Mouse (Mus musculus) hindbrain, embryonic 12.5 days (tissue): ENCODE results near the gene Car1. TPM values are rescaled to one million over a fixed set of nuclear protein-coding genes. Genes with fewer than 3 reads are reported as not detected.
"Not testable (repeated sequence)": the region's sequence is repeated elsewhere in the genome, so short reads cannot be mapped to it uniquely, and the experiment has no call there.

Experiments used
- ATAC-seq: fragments of 200-750 bp; cut with Nextera tagmentation; 2 replicates; pipeline ENCODE4 v1.8.0; 2017; ENCODE audit warnings: moderate TSS enrichment; ENCODE audit not compliant: low FRiP score
- H3K27ac ChIP-seq: fragments of 300-500 bp; sonication (generic); 2 replicates; pipeline ENCODE4 v1.5.1; 2016; ENCODE audit warnings: mild to moderate bottlenecking
- H3K27me3 ChIP-seq: fragments of 300-500 bp; sonication (generic); 2 replicates; pipeline ENCODE4 v1.6.1; 2016; ENCODE audit warnings: mild to moderate bottlenecking
- H3K36me3 ChIP-seq: fragments of 300-500 bp; sonication (generic); 2 replicates; pipeline ENCODE4 v1.6.1; 2016; ENCODE audit warnings: mild to moderate bottlenecking
- H3K4me1 ChIP-seq: fragments of 300-500 bp; sonication (generic); 2 replicates; pipeline ENCODE4 v1.6.1; 2016
- H3K4me2 ChIP-seq: fragments of 300-500 bp; sonication (generic); replicated peaks from 2 replicates; pipeline ENCODE4 v1.6.1; 2016; ENCODE audit warnings: mild to moderate bottlenecking
- H3K4me3 ChIP-seq: fragments of 300-500 bp; sonication (generic); 2 replicates; pipeline ENCODE4 v1.5.1; 2016; ENCODE audit warnings: mild to moderate bottlenecking
- H3K9ac ChIP-seq: fragments of 300-500 bp; sonication (generic); 2 replicates; pipeline ENCODE4 v1.6.1; 2016; ENCODE audit warnings: mild to moderate bottlenecking, moderate library complexity
- H3K9me3 ChIP-seq: fragments of 300-500 bp; sonication (generic); replicated peaks from 2 replicates; pipeline ENCODE4 v1.6.1; 2016; ENCODE audit warnings: mild to moderate bottlenecking
- WGBS: fragments of 180-500 bp; shearing (Covaris S2); methylation state at CpG from one replicate; pipeline ENCODE4 v1.1.7; 2016; 5-methylcytosine and 5-hydroxymethylcytosine counted together
- polyA plus RNA-seq: library from polyadenylated mRNA; unstranded; fragments of >200 nt; fragmentation: Nextera tagmentation; extraction: Ambion mirVana; gene quantifications from 2 replicates; pipeline ENCODE4 v1.2.1, GENCODE M21; 2016

Car1 gene
- polyA plus RNA-seq, 1 experiment from 2014 or later: 0.23 TPM

DNA sequence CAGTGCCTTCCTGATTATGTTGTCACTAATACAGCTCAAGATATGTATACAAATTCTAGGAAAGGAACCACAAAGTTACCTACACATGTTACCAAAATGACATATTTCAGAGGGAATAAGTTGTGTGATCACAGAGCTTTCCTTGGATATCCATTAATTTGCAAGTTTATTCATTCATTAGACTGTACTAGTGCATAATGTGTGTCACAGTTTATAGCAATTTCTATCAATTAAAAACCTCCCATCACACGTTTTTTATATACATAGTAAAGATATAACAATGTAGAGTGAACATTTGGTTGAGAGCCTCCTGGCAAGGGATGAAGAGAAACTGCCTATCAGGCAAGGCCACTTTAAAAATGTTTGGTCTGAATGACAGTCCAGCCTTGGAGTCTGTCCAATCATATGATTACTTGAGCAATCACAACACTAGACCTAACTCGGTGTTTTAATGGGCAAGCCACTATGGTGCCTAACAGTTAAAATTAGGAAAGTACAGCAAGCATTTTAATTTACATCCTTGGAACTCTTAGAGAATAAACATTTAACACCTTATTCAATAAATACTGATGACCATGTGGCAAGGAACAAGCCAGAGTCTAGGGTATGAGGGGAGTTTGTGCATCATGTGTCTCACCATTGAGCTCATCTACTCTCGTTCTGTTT is 31.5 kb downstream of the Car1 start:
- H3K4me3 ChIP-seq, H3K9ac ChIP-seq, H3K27me3 ChIP-seq, ATAC-seq, H3K4me2 ChIP-seq, H3K36me3 ChIP-seq, H3K4me1 ChIP-seq, H3K9me3 ChIP-seq, H3K27ac ChIP-seq: not testable (repeated sequence)
- WGBS: 72% methylated on average over 3 of the region's 3 CpGs

DNA sequence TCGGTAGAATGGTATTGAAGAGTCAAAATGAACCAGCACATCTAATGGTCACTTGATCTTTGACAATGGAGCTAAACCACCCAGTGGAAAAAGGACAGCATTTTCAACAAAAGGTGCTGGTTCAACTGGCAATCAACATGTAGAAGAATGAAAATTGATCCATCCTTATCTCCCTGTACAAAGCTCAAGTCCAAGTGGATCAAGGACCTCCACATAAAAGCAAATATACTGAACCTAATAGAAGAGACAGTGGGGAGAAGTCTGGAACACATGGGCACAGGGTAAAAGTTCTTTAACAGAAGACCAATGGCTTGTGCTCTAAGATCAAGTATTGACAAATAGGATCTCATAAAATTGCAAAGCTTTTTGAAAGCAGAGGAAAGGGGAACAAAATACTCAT is 33.6 kb downstream of the Car1 start:
- WGBS: 78% methylated on average over 1 of the region's 1 CpGs
- H3K36me3 ChIP-seq, H3K27me3 ChIP-seq, ATAC-seq, H3K4me3 ChIP-seq, H3K9ac ChIP-seq, H3K27ac ChIP-seq, H3K4me1 ChIP-seq, H3K4me2 ChIP-seq, H3K9me3 ChIP-seq: not testable (repeated sequence)

DNA sequence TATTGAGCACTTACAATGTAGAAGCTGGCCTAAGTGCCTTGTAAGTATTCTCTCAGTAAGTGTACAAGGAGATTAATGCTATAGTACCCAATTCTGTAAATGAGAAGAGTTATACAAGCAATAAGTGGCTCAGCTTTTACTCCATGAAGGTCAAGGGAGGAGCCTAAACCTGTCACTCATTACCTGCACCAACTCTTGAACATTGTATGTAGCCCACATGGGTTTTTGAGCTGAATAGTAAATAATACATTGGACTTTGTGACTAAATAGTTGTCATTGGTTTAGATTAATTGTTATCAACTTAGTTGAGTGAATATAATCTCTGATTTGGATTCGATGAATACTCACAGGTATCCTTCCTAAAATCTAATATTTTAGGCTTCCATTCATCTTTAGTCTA is 35.7 kb downstream of the Car1 start:
- H3K4me2 ChIP-seq, H3K4me3 ChIP-seq, H3K27ac ChIP-seq, ATAC-seq, H3K9me3 ChIP-seq, H3K9ac ChIP-seq, H3K27me3 ChIP-seq, H3K4me1 ChIP-seq, H3K36me3 ChIP-seq: not testable (repeated sequence)
- WGBS: 84% methylated on average over 1 of the region's 1 CpGs

DNA sequence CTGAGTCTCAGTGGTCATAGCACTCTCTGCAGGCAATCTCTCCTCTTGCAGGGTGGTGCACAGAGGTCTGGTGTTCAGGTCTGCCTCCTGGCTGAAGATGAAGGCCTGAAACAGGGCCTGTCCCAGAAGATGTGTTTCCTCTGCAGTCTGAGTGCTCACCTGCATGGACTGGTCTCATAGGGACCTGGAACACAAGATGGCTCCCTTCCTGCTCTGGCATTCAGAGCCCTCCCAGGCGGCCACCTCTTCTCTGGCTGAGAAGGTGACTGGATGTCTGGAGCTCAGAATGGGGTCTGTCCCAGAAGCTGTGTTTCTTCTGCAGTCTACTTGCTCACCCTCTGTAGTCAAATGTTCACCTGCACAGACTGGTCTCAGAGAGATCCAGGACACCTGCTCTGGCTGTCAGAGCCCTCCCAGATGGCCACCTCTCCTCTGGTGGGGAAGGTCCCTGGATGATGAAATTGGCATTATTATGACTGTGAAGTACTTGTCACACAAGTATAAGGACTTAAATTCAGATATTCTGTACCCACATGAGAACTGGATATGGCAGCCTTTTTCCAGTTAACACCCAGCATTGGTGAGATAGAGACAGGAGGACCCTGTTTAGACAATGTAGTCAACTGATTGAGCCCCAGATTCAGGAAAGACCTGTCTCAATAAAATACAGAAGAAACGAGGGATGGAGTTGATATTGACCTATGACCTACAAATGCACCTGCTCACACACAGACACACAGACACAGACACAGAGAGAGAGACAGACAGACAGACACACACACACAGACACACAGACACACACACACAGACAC is 43.2 kb downstream of the Car1 start:
- H3K9me3 ChIP-seq: no peaks in the 10 kb centered on the region
- H3K36me3 ChIP-seq: no peaks in the 10 kb centered on the region
- H3K4me2 ChIP-seq: no peak overlapping the region
- ATAC-seq: no peak
- no peaks in the 10 kb centered on the region for H3K27me3 ChIP-seq
- 64% methylated on average over 2 of the region's 2 CpGs for WGBS
- no peak overlapping the region for H3K27ac ChIP-seq
- H3K9ac ChIP-seq: no peak overlapping the region
- no peak overlapping the region for H3K4me3 ChIP-seq
- H3K4me1 ChIP-seq: no peaks in the 10 kb centered on the region

DNA sequence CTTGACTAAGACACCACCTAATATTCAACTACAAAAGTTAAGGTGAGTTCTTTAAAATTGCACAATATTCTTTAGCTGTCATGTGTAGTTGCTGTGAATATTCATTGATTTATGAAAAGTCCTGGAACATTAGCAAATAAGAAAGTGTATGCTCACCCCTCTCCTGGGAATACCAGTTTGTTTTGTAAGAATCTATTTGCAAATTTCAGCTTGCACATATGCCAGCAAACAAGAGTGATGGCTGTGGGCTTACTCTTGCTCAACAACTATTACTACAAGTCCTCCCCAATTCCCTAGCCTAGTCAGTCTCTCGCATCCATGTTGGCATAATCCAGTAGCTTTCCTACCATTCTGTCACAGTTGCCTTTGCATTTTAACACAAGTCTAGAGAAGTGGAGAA is 52.5 kb downstream of the Car1 start:
- Histone ChIP-seq H3K27ac (no peak overlapping the region), H3K36me3 (no peaks in the 10 kb centered on the region), H3K27me3 (no peaks in the 10 kb centered on the region), H3K4me1 (no peaks in the 10 kb centered on the region), H3K9ac (no peak overlapping the region), H3K4me2 (no peak overlapping the region), H3K9me3 (no peaks in the 10 kb centered on the region), H3K4me3 (no peak overlapping the region)
- no peak for ATAC-seq
- WGBS: 95% methylated on average over 1 of the region's 1 CpGs

DNA sequence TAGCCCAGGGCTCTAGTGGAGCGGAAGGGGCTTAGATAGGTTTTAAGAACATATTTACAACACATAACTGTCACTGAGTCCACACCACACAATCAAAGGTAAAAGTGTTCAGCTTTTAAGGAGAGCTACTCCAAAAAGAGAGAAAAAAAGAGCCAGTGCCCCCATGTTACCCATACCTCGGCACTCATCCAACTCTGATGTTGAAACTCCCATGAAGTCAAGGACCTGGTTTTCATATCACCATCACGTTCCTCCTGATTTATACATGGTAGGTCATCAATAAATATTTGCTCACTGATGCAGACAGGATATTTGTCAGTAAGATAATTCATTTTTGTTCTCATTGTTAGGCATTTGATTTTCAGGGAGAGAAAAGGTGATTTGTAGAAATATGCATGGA is 62.1 kb downstream of the Car1 start:
- WGBS: 86% methylated on average over 3 of the region's 3 CpGs
- H3K4me2 ChIP-seq: no peak overlapping the region
- no peak overlapping the region for H3K27ac ChIP-seq
- no peaks in the 10 kb centered on the region for H3K36me3 ChIP-seq
- ATAC-seq: no peak
- H3K9ac ChIP-seq: no peak overlapping the region
- no peaks in the 10 kb centered on the region for H3K27me3 ChIP-seq
- no peaks in the 10 kb centered on the region for H3K9me3 ChIP-seq
- H3K4me3 ChIP-seq: no peak overlapping the region
- no peaks in the 10 kb centered on the region for H3K4me1 ChIP-seq

DNA sequence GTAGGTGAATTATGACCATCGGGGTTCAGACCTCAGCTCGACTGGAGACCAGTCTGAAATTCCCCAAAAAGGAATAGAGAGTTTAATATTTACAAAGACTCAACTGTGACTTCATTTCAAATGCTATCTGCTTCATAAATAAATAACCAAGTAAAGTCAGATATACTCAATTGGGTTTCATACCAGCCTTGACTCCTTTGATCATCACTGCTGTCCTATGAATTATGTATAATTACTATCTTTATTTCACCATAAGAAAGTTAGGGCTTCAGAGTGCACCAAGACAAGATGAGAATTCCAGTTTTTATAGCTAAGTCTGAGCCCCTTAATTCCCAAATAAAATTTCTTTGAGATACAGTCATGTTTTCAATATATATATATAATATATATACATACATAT is 69.9 kb downstream of the Car1 start:
- no peaks in the 10 kb centered on the region for H3K27me3 ChIP-seq
- no peak overlapping the region for H3K4me3 ChIP-seq
- ATAC-seq: no peak
- H3K36me3 ChIP-seq: no peaks in the 10 kb centered on the region
- no peak overlapping the region for H3K9ac ChIP-seq
- 80% methylated on average over 2 of the region's 2 CpGs for WGBS
- H3K27ac ChIP-seq: no peak overlapping the region
- no peak overlapping the region for H3K4me2 ChIP-seq
- no peaks in the 10 kb centered on the region for H3K4me1 ChIP-seq
- no peaks in the 10 kb centered on the region for H3K9me3 ChIP-seq

DNA sequence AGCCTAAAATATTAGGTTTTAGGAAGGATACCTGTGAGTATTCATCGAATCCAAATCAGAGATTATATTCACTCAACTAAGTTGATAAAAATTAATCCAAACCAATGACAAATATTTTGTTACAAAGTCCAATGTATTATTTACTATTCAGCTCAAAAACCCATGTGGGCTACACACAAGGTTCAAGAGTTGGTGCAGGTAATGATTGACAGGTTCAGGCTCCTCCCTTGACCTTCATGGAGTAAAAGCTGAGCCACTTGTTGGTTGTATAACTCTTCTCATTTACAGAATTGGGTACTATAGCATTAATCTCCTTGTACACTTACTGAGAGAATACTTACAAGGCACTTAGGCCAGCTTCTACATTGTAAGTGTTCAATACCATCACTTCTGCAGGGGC is 80.7 kb downstream of the Car1 start:
- H3K4me3 ChIP-seq, H3K4me2 ChIP-seq, H3K36me3 ChIP-seq, H3K9me3 ChIP-seq, H3K27ac ChIP-seq, ATAC-seq, H3K27me3 ChIP-seq, H3K9ac ChIP-seq, H3K4me1 ChIP-seq: not testable (repeated sequence)
- 89% methylated on average over 1 of the region's 1 CpGs for WGBS

DNA sequence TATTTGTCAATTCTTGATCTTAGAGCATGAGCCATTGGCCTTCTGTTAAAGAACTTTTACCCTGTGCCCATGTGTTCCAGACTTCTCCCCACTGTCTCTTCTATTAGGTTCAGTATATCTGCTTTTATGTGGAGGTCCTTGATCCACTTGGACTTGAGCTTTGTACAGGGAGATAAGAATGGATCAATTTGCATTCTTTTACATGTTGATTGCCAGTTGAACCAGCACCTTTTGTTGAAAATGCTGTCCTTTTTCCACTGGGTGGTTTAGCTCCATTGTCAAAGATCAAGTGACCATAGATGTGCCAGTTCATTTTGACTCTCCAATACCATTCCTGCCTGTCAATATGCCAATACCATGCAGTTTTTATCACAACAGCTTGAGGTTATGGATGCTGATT is 82.7 kb downstream of the Car1 start:
- not testable (repeated sequence) for H3K9ac ChIP-seq, H3K27ac ChIP-seq, H3K9me3 ChIP-seq, H3K4me3 ChIP-seq, ATAC-seq, H3K27me3 ChIP-seq, H3K4me2 ChIP-seq, H3K4me1 ChIP-seq, H3K36me3 ChIP-seq

Other genes with a start within 250 kb of the Car1 start
- gene 1810022K09Rik, start 197.1 kb downstream of the Car1 start, polyA plus RNA-seq: 452 and 499 TPM in 2 replicates
- 2.4 and 5.0 TPM in 2 replicates for gene Car13, start 166.6 kb downstream of the Car1 start, polyA plus RNA-seq
- gene Car3, start 55.1 kb upstream of the Car1 start, polyA plus RNA-seq: 3.7 and 5.8 TPM in 2 replicates
- 62.0 and 77.2 TPM in 2 replicates for gene Car2, start 77.9 kb upstream of the Car1 start, polyA plus RNA-seq